Mouse (Mus musculus) forebrain, embryonic 16.5 days (tissue): ENCODE data around the gene Igf1r. TPM values are rescaled to one million over a fixed set of nuclear protein-coding genes. Genes with fewer than 3 reads are reported as not detected.
A peak's percentile ranks its signal among the peaks of the same experiment; 100 is the strongest.

Source experiments
- ATAC-seq: fragments of 200-750 bp; cut with Nextera tagmentation; 2 replicates; pipeline ENCODE4 v1.8.0; 2017; ENCODE audit warnings: mild to moderate bottlenecking, moderate library complexity
- H3K27ac ChIP-seq: fragments of 300-500 bp; sonication (generic); 2 replicates; pipeline ENCODE4 v1.5.1; 2014; ENCODE audit warnings: low read length, control low read depth
- H3K27me3 ChIP-seq: fragments of 300-500 bp; sonication (generic); replicated peaks from 2 replicates; pipeline ENCODE4 v1.6.1; 2014; ENCODE audit warnings: low read length; ENCODE audit not compliant: control insufficient read depth, insufficient read depth
- H3K36me3 ChIP-seq: fragments of 300-500 bp; sonication (generic); 2 replicates; pipeline ENCODE4 v1.6.1; 2014; ENCODE audit not compliant: control insufficient read depth, insufficient read depth
- H3K4me1 ChIP-seq: fragments of 300-500 bp; sonication (generic); replicated peaks from 2 replicates; pipeline ENCODE4 v1.6.1; 2014; ENCODE audit warnings: low read length; ENCODE audit not compliant: control insufficient read depth, insufficient read depth
- H3K4me2 ChIP-seq: fragments of 300-500 bp; sonication (generic); 2 replicates; pipeline ENCODE4 v1.6.1; 2014; ENCODE audit warnings: mild to moderate bottlenecking, low read length, control low read depth
- H3K4me3 ChIP-seq: fragments of 300-500 bp; sonication (generic); replicated peaks from 2 replicates; pipeline ENCODE4 v1.5.1; 2014; ENCODE audit warnings: mild to moderate bottlenecking, low read length, control low read depth
- H3K9ac ChIP-seq: fragments of 300-500 bp; sonication (generic); replicated peaks from 2 replicates; pipeline ENCODE4 v1.6.1; 2014; ENCODE audit warnings: low read depth, low read length, control low read depth
- H3K9me3 ChIP-seq: fragments of 300-500 bp; sonication (generic); 2 replicates; pipeline ENCODE4 v1.6.1; 2016; ENCODE audit warnings: low read length; ENCODE audit not compliant: control insufficient read depth
- WGBS: fragments of 180-500 bp; shearing (Covaris S2); extraction: QIAGEN DNeasy Blood & Tissue Kit; methylation state at CpG from one replicate; pipeline ENCODE4 v1.1.7; 2014; 5-methylcytosine and 5-hydroxymethylcytosine counted together
- polyA plus RNA-seq: library from polyadenylated mRNA; unstranded; fragments of >200 nt; fragmentation: Nextera tagmentation; extraction: Ambion mirVana; gene quantifications from 2 replicates; pipeline ENCODE4 v1.2.1, GENCODE M21; 2015

The Igf1r gene
- polyA plus RNA-seq, 1 experiment from 2014 or later = 27.1 TPM

- Histone ChIP-seq H3K9me3 (no peaks in the 10 kb centered on the region), H3K4me1 (peaks cover 36% of the 10 kb centered on the region), H3K27ac (no peak overlapping the region), H3K36me3 (no peaks in the 10 kb centered on the region), H3K9ac (no peak overlapping the region), H3K4me2 (no peak overlapping the region), H3K27me3 (no peaks in the 10 kb centered on the region), H3K4me3 (no peak overlapping the region)
- ATAC-seq = no peak
- WGBS = 89% methylated on average over 8 of the region's 8 CpGs
Observed at GRCm38 (mm10) chr7:68152458-68152857, 199.8 kb downstream of the Igf1r start.

- Histone ChIP-seq H3K4me3 (no peak overlapping the region), H3K36me3 (no peaks in the 10 kb centered on the region), H3K4me1 (peaks cover 28% of the 10 kb centered on the region), H3K9ac (no peak overlapping the region), H3K4me2 (no peak overlapping the region), H3K9me3 (no peaks in the 10 kb centered on the region), H3K27me3 (no peaks in the 10 kb centered on the region), H3K27ac (no peak overlapping the region)
- WGBS = 80% methylated on average over 8 of the region's 8 CpGs
- ATAC-seq = no peak
Observed at GRCm38 (mm10) chr7:68153269-68153668, 200.6 kb downstream of the Igf1r start.

DNA sequence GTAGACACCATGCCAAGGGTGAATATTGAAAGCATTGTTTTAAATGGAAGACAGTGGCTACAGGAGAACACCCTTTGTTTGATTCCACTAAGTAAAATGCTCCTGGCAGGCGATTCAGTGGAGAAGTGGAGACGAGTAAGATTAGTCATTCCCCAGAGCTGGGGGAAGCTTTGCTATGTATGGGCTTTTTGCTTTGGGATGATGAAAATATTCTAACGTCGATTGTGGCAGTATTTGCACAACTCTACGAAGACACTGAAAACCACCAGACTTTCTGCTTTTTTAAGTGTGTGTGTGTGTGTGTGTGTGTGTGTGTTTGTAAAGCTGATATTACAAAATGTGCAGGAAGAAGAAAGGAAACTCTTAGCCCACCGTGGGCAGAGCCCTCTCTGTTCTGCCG lies 202.0 kb downstream of the Igf1r start:
- no peak for ATAC-seq
- H3K27ac ChIP-seq = no peak overlapping the region
- no peak overlapping the region for H3K9ac ChIP-seq

DNA sequence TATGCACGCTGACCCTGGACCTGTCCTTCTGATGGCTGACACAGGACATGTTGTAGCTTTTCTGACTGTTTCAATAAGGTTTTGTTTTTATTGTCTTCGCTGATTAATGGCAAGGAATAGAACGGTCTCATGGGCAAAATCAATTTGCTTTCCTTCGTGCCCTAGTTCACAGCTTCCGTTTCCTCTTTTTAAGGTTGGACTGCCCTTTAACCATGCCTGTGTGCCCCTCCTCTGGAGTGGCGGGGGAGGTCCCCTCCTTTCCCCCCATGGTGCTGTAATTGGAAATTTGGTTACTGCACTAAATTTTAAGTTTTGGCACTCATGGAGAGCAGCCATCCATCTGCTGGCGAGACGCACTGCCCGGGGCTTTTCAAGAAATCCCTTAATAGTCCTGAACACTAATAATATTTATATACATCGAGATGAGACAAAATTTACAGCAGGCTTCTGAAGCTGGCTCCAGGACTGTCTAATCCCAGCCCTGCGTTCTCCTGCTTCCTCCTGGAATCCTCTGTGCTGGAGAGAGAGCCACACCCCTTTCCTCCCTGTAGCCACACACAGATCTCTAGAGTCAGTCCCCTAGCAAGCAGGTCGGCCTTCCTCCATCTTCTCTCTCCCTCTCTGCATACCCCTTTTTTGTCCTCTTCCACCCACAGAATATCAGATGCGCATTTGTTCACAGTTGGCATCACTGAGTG lies 207.6 kb downstream of the Igf1r start:
- Histone ChIP-seq H3K4me1 (peaks cover 13% of the 10 kb centered on the region), H3K27me3 (no peaks in the 10 kb centered on the region), H3K9me3 (no peaks in the 10 kb centered on the region), H3K27ac (peak overlapping the region; percentile 20; the same call in 1 of the 2 replicates), H3K36me3 (no peaks in the 10 kb centered on the region), H3K4me3 (no peak overlapping the region), H3K4me2 (no peak overlapping the region), H3K9ac (no peak overlapping the region)
- WGBS = 36% methylated on average over 13 of the region's 13 CpGs
- ATAC-seq = no peak

More for the DNA sequence above, 202.0 kb downstream of the Igf1r start:
- no peak overlapping the region for H3K4me3 ChIP-seq
- H3K9me3 ChIP-seq = no peaks in the 10 kb centered on the region
- H3K27me3 ChIP-seq = no peaks in the 10 kb centered on the region
- no peaks in the 10 kb centered on the region for H3K36me3 ChIP-seq
- no peak overlapping the region for H3K4me2 ChIP-seq
- 35% methylated on average over 7 of the region's 7 CpGs for WGBS
- peaks cover 17% of the 10 kb centered on the region for H3K4me1 ChIP-seq

- H3K4me1 ChIP-seq = peaks cover 11% of the 10 kb centered on the region
- H3K4me2 ChIP-seq = no peak overlapping the region
- ATAC-seq = no peak
- H3K27me3 ChIP-seq = no peaks in the 10 kb centered on the region
- H3K4me3 ChIP-seq = no peak overlapping the region
- H3K9ac ChIP-seq = no peak overlapping the region
- H3K9me3 ChIP-seq = no peaks in the 10 kb centered on the region
- WGBS = 91% methylated on average over 3 of the region's 3 CpGs
- no peak overlapping the region for H3K27ac ChIP-seq
- H3K36me3 ChIP-seq = no peaks in the 10 kb centered on the region
Observed at GRCm38 (mm10) chr7:68164074-68164473, 211.4 kb downstream of the Igf1r start.

DNA sequence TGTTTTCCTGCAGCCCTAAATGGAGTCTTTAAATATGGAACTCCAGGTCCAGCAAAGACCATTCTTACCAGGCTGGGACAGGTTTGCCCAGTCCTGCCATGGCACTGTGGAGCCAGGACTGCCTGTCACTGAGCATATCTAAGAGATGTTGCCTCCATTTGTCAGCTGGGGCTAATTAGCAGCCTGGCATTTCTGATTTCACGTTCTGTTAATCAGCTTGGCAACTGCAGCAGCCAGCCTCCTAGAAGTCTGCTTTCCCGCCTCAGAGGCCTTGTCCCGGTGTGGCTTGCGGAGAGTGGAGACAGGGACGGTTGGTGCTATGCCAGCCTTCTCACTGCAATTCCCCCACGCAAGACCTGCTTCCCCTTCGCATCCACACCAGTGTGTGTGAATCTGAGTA lies 220.1 kb downstream of the Igf1r start:
- H3K9me3 ChIP-seq = no peaks in the 10 kb centered on the region
- no peak overlapping the region for H3K4me2 ChIP-seq
- ATAC-seq = peak; percentile 73
- H3K27me3 ChIP-seq = no peaks in the 10 kb centered on the region
- H3K27ac ChIP-seq = 0 out of 2 replicates have a peak overlapping the region, but pooled peaks have one; percentile 16
- WGBS = 32% methylated on average over 7 of the region's 7 CpGs
- no peak overlapping the region for H3K9ac ChIP-seq
- peaks cover 8% of the 10 kb centered on the region; the same call in 1 of the 2 replicates for H3K4me1 ChIP-seq
- H3K4me3 ChIP-seq = no peak overlapping the region
- H3K36me3 ChIP-seq = 0 out of 2 replicates have a peak, but pooled peaks cover 4% of the 10 kb centered on the region

GRCm38 (mm10) chr7:68179672-68180071 lies 227.0 kb downstream of the Igf1r start:
- Histone ChIP-seq H3K9me3 (no peaks in the 10 kb centered on the region), H3K27ac (no peak overlapping the region), H3K4me3 (no peak overlapping the region), H3K36me3 (peaks cover 9% of the 10 kb centered on the region), H3K9ac (no peak overlapping the region), H3K4me2 (no peak overlapping the region), H3K27me3 (no peaks in the 10 kb centered on the region), H3K4me1 (no peaks in the 10 kb centered on the region)
- WGBS = 97% methylated on average over 1 of the region's 1 CpGs
- peak; percentile 45; the same call in 1 of the 2 replicates for ATAC-seq

DNA sequence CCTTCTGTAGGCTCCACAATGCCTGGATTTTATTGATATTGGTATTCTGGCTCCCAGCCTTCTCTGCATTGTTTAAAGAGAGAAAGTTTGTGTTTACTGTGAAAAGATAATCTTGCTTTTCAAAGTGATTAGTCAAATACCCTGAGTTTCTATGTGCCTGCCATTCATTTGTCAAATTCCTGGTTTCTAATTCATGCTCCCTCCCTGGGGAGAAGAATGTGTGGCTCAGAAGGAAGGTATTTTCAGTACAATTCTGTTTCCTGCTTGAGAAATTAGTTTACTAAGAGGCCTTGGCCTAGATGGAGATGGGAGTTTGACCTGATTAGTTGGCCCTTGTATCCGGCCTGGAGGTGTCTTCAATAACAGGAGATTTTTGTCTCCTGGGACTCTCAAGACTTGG lies 228.5 kb downstream of the Igf1r start:
- Histone ChIP-seq H3K4me1 (no peaks in the 10 kb centered on the region), H3K4me3 (no peak overlapping the region), H3K4me2 (no peak overlapping the region), H3K36me3 (peaks cover 19% of the 10 kb centered on the region), H3K9me3 (no peaks in the 10 kb centered on the region), H3K27me3 (no peaks in the 10 kb centered on the region), H3K9ac (no peak overlapping the region), H3K27ac (no peak overlapping the region)
- no peak for ATAC-seq
- WGBS = 41% methylated on average over 1 of the region's 1 CpGs

DNA sequence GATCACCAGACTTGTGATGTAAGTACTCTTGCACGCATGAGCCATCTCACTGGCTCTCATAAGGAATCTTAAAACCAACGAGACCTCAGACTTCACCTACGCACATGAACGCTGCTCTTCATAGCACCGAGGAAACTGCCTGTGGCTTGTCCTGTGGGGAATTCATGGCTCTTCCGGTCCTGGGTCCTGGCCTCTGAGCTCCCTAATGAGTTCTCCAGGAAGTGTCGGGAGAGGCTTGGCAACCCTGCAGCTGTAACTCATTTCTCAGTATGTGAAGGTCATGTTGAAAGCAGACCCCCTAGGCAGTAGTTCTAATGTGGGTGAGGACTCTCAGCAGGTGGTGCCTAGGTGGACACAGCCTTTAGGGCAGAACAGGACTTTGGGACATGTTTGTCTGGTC lies 229.4 kb downstream of the Igf1r start:
- H3K4me3 ChIP-seq = no peak overlapping the region
- H3K27ac ChIP-seq = no peak overlapping the region
- H3K9ac ChIP-seq = no peak overlapping the region
- WGBS = 88% methylated on average over 7 of the region's 7 CpGs
- H3K27me3 ChIP-seq = no peaks in the 10 kb centered on the region
- H3K36me3 ChIP-seq = peaks cover 22% of the 10 kb centered on the region
- no peaks in the 10 kb centered on the region for H3K9me3 ChIP-seq
- H3K4me2 ChIP-seq = no peak overlapping the region
- no peaks in the 10 kb centered on the region for H3K4me1 ChIP-seq
- ATAC-seq = no peak
